Mouse (Mus musculus) thymus, postnatal 25 days (tissue): ENCODE measurements at regions not wholly inside any gene's neighbourhood (a gene's known extent, or its start where the extent isn't known, plus 50 kb on each side); places are given as distances from the start of the nearest gene placed in this dataset.

Experiments used
- DNase-seq: peaks from one replicate; pipeline ENCODE4 v3.0.0; 2022

- DNase-seq: no peak
Observed at GRCm38 (mm10) chr10:6053207-6053606, 131.0 kb upstream of the Rgs17 start.

- DNase-seq: no peak
Observed at GRCm38 (mm10) chr10:6043358-6043757, 121.2 kb upstream of the Rgs17 start.

- DNase-seq: no peak
Observed at GRCm38 (mm10) chr10:6039771-6040170, 117.6 kb upstream of the Rgs17 start.

GRCm38 (mm10) chr10:6035792-6036487, 113.7 kb upstream of the Rgs17 start:
- DNase-seq: peak; percentile 17

GRCm38 (mm10) chr10:6032469-6032868, 110.3 kb upstream of the Rgs17 start:
- no peak for DNase-seq

GRCm38 (mm10) chr10:6027551-6027950, 105.4 kb upstream of the Rgs17 start:
- no peak for DNase-seq

- DNase-seq: no peak
Observed at GRCm38 (mm10) chr10:6026317-6026716, 104.1 kb upstream of the Rgs17 start.

- no peak for DNase-seq
Observed at GRCm38 (mm10) chr10:6022609-6023283, 100.5 kb upstream of the Rgs17 start.

- no peak for DNase-seq
Observed at GRCm38 (mm10) chr10:6020944-6021684, 98.9 kb upstream of the Rgs17 start.

GRCm38 (mm10) chr10:6013743-6014142, 91.5 kb upstream of the Rgs17 start:
- DNase-seq: no peak

- DNase-seq: no peak
Observed at GRCm38 (mm10) chr10:6011541-6011940, 89.3 kb upstream of the Rgs17 start.

GRCm38 (mm10) chr10:6011029-6011428, 88.8 kb upstream of the Rgs17 start:
- DNase-seq: no peak

- no peak for DNase-seq
Observed at GRCm38 (mm10) chr10:6007238-6007972, 85.2 kb upstream of the Rgs17 start.

- no peak for DNase-seq
Observed at GRCm38 (mm10) chr10:5981433-5981832, 59.2 kb upstream of the Rgs17 start.

- no peak for DNase-seq
Observed at GRCm38 (mm10) chr10:5978534-5978933, 56.3 kb upstream of the Rgs17 start.
